ENCODE assay signal across 13 mouse cellular contexts in genomic region chr10:96238850-96239249, GRCm38 (mm10).
A peak's percentile ranks its signal among the peaks of the same experiment; 100 is the strongest.
DNase-seq lines count a peak whose midpoint lies in the region; ATAC-seq and TF ChIP-seq lines count a peak whose summit lies in the region.
"Had no signal": no experiment of that assay in that cellular context is flagged by ENCODE, and none has a peak within 500 bp of the region (broad histone marks: within the 10 kb centered on the region; RNA-seq: fewer than 3 reads in every experiment).

No protein-coding gene starts in this region.

- H3K9me3 ChIP-seq in kidney, postnatal 0 days (replicated peaks; ENCODE audit: low read length): no peaks in the 10 kb centered on the region
- H3K9me3 ChIP-seq: liver, embryonic 15.5 days had no signal

- H3K4me2 ChIP-seq in kidney, postnatal 0 days (ENCODE audit: low read length): no peak overlapping the region
- H3K4me2 ChIP-seq: liver, embryonic 15.5 days; midbrain, embryonic 11.5 days had no signal

- 0 out of 2 replicates have a peak, but pooled peaks cover 4% of the 10 kb centered on the region for H3K4me1 ChIP-seq in kidney, postnatal 0 days (replicated peaks; ENCODE audit: insufficient read depth, low read length)
- H3K4me1 ChIP-seq: liver, embryonic 15.5 days had no signal

- H3K27me3 ChIP-seq in kidney, postnatal 0 days (ENCODE audit: insufficient read depth, low read length): no peaks in the 10 kb centered on the region
- H3K27me3 ChIP-seq: liver, embryonic 15.5 days had no signal

- TF ChIP-seq CTCF in kidney, postnatal 0 days (IDR thresholded peaks at IDR 0.05; ENCODE audit: low read depth): no peak

- no peaks in the 10 kb centered on the region for H3K36me3 ChIP-seq in kidney, postnatal 0 days (ENCODE audit: insufficient read depth, low read length)
- H3K36me3 ChIP-seq: liver, embryonic 15.5 days had no signal

- peak; percentile 22 for DNase-seq in kidney, postnatal 0 days (ENCODE audit: low spot score)
- DNase-seq in kidney, postnatal 10 days: no peak
- peak; percentile 39 for DNase-seq in NIH3T3 (ENCODE audit: low read depth)
- no peak for DNase-seq in frontal cortex, adult 2 months (ENCODE audit: extremely low spot score in 1 of 2, low spot score in 1 of 2)
- no peak for DNase-seq in spleen, adult 12 weeks (ENCODE audit: low spot score)
- DNase-seq: adrenal gland, postnatal 10 days; cerebellum, postnatal 10 days; thymus, adult 18-20 months had no signal

- no peak overlapping the region for H3K9ac ChIP-seq in kidney, postnatal 0 days (ENCODE audit: low read depth, low read length)
- H3K9ac ChIP-seq: liver, embryonic 15.5 days had no signal

- no peak overlapping the region for H3K27ac ChIP-seq in kidney, postnatal 0 days
- H3K27ac ChIP-seq: liver, embryonic 15.5 days had no signal

- no peak overlapping the region for H3K4me3 ChIP-seq in kidney, postnatal 0 days (replicated peaks; ENCODE audit: low read depth, low read length)
- H3K4me3 ChIP-seq: liver, embryonic 15.5 days had no signal

- WGBS in kidney, postnatal 0 days: 58% methylated on average over 3 of the region's 3 CpGs

- no peak for ATAC-seq in kidney, postnatal 0 days (replicated peaks; ENCODE audit: low FRiP score, low read depth)
- ATAC-seq in granulocyte monocyte progenitor cell, adult 5-6 weeks (replicated peaks; ENCODE audit: poor library complexity, severe bottlenecking): peak; percentile 60
- ATAC-seq in monocyte, adult 5-6 weeks (replicated peaks; ENCODE audit: insufficient number of reproducible peaks, low FRiP score, low TSS enrichment, poor library complexity, severe bottlenecking): peak; percentile 71
- ATAC-seq: hindbrain, embryonic 16.5 days had no signal

Comparison
In these comparisons a context has a peak if more than half of its experiments do, and no peak if none do; other contexts are left out.
1. DNase-seq: peak in kidney, postnatal 0 days (single experiment) and NIH3T3 (single experiment); none in kidney, postnatal 10 days (single experiment), frontal cortex, adult 2 months (0 of 2) and spleen, adult 12 weeks (single experiment).